Mouse (Mus musculus) cerebellum, adult 2 months (tissue): ENCODE results near the gene Lmx1a.

Experiments used
- CTCF ChIP-seq: fragments of 200-500 bp; IDR thresholded peaks from 2 replicates; pipeline ENCODE4 v1.5.1; 2011; ENCODE audit warnings: low read depth, mild to moderate bottlenecking, control low read depth, low read length, moderate library complexity, borderline replicate concordance; ENCODE audit not compliant: insufficient read depth
- POLR2A ChIP-seq: fragments of 200-500 bp; IDR thresholded peaks from 2 replicates; pipeline ENCODE4 v1.6.1; 2011; ENCODE audit warnings: low read length, control low read depth, borderline replicate concordance; ENCODE audit not compliant: insufficient read depth

DNA sequence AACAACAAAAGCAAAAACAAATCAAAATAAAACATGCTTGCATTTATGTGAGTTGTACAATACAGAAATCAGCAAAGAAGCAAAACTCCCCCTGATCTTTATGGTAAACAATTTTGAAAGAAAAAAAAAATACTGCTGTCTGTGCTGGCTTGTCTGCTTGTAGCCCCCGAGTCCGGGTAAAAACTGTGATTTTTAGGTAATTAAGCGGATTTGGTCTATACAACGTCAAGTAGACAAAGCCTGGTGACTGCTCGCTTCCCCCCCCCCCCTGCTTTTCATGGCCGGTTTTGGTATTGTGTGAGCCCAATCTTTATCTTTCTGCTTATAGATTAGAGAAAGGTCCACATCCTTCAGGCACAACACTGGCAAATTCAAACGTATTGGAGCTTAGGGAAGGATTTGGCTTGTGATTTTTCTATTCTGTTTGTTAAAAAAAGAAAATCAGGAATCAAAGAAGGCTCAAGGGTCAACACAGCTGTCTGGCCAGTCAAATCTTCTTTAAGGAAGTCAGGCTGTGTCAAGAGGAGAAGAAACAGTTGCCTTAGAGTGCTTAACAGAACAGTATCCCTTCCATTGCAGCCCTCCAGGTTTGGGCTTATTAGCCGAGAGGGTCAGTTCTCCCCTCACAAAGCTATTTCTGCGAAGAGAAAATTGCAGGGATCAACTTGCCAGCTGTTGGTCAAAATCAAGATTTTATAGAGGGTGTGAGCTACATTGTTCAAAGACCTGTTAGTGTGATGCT lies 4.6 kb downstream of the Lmx1a start:
- TF ChIP-seq CTCF (no peak), POLR2A (no peak)
